Mouse (Mus musculus) lung, postnatal 36 days (tissue): ENCODE measurements around the gene Csl.

Source experiments
- DNase-seq: peaks from one replicate; pipeline ENCODE4 v3.0.0; 2022; ENCODE audit warnings: mixed read lengths

The Csl gene

DNA sequence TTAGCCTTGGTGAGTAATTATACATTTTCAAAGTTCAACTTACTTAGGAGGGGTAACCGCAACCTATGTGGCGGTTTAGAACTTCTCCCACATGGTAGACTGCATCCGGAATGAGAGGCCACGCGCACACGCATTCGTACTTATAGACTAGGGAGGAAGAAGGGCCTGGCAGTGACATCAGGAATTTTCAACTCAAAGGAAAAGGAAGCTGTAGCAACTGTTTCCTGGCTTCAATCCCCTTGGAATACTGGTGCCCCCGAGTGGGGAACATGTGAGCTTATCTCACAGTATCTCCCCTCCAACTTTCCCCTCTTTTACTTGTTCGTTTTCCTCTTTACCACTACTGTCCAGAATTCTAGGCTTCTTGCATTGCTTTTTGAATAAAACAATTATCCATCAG is at the start of gene Csl:
Gene Csl, minus strand, starts transcription at position 101 of the 400 bp plus-strand sequence.
- no peak for DNase-seq

DNA sequence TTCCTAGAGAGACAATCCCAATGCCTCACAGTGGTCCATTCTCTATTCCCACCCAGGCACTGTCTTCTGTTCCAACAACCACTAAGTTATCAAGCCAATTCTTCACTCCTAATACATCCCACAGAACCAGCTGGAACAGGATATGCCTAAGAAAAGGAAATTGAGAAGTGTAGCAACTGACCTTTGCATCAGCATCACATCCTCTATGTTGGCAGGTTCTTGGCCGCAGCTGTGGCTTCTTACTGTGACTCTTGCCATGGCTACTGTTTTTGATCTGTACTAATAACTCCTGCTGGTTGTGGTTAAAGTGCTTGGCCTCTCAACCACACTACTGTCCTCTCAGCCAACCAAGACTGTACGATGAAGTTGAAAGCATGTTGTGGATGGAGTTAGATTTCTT is 30.0 kb upstream of the Csl start:
- peak; percentile 63 for DNase-seq

DNA sequence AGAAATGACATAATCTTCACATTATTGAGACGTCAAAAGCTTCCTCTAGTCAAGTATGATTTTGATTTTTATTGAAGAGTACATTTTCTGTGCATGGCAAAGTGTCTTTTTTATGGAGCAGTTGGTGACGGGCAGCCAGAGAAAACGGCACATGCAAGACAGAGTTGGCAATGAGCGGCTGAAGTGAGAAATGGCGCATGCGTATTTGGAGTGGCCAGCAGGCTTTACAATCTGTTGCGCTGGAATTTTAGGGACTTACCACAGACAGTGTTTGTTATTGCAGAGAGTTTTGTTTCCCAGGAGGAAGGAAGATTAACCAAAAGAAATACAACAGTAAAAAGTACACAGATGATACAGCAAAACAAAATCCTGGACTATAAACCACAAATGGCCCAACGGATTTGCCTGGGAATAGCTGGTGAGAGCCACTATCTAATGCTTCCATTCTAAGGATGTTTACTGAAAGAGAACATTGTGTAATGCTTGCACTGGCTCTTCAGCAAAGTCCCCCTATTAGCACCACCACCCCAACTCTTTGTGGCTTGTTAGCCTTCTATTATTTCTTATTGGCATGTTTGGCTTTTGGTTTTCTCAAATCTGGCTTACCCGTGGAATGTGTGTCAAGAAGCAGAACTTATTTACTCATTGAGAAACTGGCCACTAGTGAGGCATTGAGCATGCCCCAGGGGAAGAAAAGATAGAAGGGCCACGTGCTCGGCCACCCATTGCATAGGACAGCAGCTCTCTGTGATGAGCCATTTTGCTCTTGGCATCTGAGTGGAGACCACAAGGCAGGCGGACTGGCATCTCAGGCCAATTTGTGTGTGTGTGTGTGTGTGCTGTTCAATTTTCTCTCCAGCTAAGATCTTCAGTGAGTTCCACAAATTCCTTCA is 15.0 kb upstream of the Csl start:
- DNase-seq, result peak; percentile 57

DNA sequence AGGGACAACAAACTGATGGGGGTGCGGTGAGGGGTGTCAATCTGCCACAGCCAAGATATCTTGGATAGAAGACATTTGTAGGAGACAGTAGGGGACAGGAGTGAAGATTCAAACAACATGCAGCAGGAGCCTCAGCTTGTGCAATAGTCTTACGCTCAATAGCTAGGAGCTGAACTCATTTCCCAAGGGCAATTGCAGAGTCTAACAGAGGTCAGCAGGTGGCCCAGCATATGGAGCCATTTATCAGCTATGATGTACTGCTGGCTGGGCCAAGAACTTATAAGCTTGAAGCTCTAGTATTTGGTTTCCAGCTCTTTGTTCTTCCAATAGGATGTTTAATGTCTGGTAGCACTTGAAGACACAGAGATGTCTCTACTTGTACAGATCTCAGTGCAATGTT is 9.3 kb downstream of the Csl start:
- DNase-seq, result no peak

DNA sequence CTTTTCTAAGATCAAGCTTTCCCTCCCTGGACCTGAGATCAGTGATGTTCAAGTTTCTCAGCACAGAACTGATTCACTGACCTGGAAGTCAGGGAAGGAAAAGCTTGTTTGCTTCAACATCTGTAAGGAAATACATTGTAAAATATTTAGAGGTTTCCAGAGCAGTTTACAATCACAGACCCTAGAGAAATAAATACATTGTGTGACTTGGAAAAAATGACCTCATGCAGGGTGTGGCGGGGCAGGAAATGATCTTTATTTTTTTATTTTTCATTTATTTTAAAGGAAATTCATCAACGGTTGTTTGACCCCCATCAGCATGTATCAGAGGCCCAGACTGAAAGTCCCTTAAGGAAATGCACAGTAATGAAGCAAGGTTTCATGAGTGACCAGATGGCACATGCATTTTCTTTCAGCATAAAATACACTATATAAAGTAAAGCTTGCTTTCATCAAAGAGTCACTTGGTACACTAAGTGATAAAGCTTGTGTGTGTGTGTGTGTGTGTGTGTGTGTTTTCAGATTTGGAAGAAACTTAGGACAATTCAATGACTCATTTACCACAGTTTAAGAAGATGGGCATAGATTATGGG is 10.7 kb downstream of the Csl start:
- DNase-seq, result peak; percentile 35

DNA sequence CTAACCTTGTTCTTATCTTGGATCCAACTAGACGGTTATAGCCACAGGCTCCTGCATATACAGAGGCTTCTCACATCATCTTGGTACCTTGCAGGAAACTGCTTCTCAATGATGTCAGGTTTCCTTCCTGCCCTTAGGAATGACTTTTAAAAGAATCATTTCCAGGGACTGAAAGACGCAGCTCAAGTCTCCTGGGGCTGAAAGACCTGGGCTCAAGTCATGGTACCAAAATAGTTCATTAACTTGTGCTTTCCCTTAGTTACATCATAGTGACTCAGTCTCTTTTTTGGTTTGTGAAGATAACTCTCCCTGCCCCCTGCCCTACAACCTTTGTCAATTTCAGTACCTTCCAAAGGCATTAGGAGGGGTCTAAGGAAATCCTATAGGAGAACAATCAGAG is 11.4 kb downstream of the Csl start:
- DNase-seq, result peak; percentile 7

DNA sequence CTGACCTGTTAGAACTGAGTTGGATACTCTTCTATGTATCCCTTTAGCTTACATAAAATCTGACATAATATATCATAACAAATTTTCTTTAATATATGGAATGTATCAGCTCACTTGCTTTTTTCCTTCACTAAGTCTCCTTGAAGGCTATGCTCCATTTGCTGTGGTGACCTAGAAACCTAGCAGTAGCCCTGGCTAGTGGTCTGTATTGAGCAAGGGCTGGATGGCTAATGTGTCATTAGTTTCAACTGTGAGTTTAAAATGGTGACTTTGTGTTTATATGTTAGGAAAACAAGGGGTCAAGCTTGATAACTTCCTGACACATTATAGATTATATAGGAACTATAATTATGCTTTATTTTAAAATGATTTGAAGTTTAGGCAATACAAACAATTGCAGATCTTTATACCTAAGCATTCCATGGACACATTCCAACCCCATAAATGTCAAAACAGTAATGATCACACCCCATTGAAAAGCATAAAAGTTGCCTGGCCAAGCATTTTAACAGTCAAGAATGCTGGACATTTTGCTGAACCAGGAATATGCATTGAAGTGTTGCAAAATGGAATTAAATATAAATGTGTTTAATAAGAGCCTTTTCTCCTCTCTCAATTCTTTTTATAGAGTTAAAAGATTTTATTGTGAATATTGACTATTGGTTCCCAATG is 17.7 kb downstream of the Csl start:
- no peak for DNase-seq

DNA sequence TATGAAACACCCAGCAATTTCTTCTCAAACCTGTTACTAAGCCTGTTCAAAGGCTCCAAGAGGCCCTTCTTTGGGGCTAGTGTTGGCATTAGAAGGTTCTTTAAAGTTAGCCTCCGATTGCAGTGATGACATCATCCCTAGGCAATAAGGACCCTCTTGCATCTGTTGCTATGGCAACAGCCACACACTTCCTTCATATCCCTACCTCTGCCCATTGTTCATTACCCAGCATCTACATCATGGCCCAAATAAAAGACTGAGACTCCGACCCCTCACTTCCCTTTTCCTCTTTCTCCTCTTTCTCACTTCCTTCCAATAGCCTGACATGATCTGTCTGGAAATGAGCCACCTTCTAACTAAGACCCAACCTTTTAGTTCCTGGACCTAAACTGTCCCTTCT is 46.3 kb downstream of the Csl start:
- no peak for DNase-seq

DNA sequence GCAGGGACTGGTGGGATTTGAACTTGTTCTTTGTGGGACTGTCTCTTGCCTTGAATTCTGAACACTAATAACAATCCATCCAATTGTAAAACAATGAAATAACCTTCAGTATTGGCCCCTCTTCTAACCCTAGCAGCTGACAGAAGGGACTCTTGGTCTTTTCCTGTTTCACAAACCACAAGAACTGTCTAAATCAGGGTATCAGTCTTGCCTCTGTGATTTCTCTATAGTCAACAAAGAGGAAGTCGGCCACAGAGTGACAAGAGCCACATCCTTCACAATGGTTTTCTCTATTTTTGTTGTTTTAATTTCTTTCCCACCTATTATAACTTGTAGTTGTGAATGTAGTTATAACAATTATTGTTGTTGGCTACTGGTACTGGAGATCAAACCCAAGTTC is 47.9 kb downstream of the Csl start:
- DNase-seq, result peak; percentile 8
